Mouse (Mus musculus): ENCODE measurements around the gene Snupn. TPM values are rescaled to one million over a fixed set of nuclear protein-coding genes. Genes with fewer than 3 reads are reported as not detected.
"Not testable (repeated sequence)": the region's sequence is repeated elsewhere in the genome, so short reads cannot be mapped to it uniquely, and the experiment has no call there.

The Snupn gene
- polyA plus RNA-seq (2017; shearing (Covaris generic)) = 10 to 100 TPM; 16.2 to 21.2 TPM

GRCm38 (mm10) chr9:56950414-56951400 lies at the start of gene Snupn:
Snupn (plus strand) TSS chr9:56950878.
- peak; percentile 100 for ATAC-seq

DNA sequence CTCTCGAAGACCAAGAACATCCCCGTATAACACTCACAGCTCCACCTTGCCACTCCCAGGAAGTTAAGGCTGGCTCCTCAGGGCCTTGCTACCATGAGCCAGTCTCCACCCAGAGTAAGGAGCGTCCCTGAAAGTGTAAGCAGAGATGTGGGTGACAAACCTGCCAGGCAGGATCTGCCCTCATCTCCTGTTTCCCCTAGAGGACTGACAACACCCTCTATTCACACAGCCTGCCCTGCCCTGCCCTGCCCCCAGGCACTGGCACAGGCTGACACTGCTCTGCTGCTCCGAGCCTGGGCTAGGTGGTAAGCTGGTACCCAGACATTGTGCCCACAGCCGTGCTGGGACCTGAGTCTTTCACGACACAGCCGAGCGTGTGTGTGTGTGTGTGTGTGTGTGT lies 49.5 kb upstream of the Snupn start:
- peak; percentile 23 for ATAC-seq

DNA sequence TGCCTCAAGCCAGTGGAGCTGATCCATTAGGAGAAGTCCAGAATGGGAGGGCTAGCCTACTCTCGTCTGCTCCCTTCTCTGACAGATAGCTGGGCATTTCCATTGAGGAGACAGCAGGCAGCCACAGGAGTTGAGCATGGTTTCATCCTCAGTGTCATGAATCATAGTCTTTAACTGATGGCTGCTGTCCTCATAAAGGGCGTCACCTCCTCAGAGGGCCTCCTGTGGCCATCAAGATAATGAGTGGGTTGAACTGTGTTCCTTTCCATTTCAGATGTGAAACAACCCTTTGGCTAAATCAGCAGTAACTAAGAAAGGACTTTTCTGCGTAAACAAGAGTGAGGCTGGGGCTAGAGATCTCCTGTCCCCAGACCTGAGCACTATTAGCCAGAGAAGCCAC lies 47.0 kb upstream of the Snupn start:
- no peak for ATAC-seq

DNA sequence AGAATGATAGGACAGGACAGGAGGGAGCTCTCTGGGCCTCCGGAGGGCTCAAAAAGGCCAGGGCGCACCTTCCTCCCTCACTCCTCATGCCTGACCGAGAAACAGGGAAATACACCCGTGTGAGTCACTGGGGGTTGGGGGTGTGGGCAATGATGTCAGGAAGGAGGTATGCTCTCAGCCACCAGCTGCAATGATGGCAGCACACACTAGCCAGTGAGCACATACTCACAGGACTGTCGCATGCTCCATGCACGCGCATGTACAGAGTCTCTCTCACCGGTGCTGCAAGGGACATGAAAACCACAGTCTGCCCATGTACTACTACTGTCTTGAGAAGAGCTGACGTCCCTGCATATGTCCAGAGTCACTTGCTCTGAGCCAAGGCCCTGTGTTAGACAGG lies 43.1 kb upstream of the Snupn start:
- ATAC-seq = no peak

GRCm38 (mm10) chr9:56909991-56910390 lies 40.7 kb upstream of the Snupn start:
- ATAC-seq = not testable (repeated sequence)

DNA sequence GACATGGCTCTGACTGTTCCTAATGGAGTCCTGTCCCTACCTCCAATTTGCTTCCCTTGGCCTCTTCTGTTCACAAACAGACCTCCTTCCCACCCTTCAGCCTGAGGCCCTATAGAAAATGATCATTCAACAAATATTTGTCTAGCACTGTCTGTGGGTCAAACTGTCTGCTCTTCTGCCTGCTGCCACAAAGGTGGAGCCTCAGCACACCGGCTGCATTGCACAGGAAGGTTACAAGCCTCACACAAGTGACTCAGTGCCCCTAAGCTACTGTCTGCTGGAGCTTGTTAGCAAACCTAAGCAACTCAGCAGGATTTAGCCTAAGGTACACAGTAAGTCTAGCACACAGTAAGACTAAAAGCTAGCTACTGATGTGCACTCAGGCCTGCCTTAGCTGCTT lies 39.7 kb upstream of the Snupn start:
- no peak for ATAC-seq

DNA sequence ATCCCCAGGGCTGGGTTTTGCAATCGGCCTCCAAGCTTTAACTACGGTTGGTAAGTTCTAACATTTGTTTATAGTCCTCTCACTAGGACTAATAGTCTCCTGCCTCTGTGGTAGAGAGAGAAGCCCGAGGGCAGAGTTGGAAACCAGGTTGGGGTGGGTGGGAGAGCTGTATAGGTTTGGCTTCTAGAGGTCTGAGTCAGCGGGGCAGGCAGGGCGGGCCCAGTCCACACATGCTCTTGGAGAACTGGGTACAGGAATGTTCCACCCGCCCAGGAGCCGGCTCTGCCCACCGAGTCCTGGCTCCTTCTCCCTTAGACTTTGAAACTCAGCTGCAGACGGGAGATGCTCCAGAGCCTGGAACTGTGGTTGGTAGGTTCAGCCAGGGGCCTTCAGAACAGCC lies 36.7 kb upstream of the Snupn start:
- ATAC-seq = no peak

- ATAC-seq = no peak
Observed at GRCm38 (mm10) chr9:56915116-56915515, 35.6 kb upstream of the Snupn start.

DNA sequence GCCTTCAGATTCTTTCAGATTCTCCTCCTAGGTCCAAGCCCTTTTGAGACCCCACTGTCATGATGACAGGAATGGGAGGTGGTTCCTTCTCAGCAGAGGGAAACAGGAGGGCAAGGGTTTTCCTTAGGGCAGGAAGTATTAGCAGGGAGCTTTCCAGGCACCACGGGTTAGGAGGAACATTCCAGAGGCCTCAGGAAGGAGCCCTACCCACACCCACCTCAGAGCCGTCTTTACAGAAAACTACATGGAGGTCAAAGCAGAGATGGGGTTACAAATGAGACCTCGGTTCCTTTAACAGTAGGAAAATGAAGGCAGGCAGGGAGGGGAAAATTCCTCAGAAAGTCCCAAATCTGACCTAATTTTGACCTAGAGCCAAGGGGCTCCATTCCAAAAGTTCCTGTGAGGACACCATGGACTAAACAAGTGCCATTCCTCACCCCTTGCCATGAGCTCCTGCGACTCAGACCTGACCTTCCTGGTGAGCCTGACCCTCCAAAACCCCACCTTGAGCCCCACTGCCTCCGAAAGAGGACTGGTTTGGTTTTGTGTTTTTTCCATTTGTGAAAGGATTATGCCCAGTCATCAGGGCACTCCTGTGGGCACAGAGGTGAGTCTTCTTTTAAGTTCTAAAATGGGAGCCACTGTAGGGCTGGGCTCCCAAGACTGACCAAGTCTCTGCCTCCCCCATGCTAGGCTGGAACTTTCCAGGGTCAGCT lies 34.8 kb upstream of the Snupn start:
- ATAC-seq = no peak

- ATAC-seq = no peak
Observed at GRCm38 (mm10) chr9:56917131-56917530, 33.5 kb upstream of the Snupn start.

DNA sequence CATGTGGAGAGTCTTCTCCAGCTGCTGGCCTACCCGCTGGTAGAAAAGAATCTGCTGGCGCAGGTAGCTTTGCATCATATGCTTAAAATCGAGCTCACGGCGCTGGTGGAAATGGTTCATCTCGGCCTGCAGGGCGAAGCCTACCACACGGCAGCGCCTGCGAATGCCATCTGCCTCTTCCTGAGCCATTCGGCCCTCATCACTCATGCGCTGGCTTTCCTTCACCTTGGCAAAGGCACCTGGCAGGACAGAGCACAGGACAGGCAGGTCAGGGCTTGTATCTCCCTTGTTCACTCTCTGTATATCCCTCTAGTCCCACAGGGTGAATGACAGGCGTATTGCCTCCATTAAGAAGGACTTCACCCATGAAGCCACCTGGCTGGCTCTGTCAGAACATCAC lies 32.2 kb upstream of the Snupn start:
- ATAC-seq = no peak

- ATAC-seq = no peak
Observed at GRCm38 (mm10) chr9:56922746-56923145, 27.9 kb upstream of the Snupn start.

DNA sequence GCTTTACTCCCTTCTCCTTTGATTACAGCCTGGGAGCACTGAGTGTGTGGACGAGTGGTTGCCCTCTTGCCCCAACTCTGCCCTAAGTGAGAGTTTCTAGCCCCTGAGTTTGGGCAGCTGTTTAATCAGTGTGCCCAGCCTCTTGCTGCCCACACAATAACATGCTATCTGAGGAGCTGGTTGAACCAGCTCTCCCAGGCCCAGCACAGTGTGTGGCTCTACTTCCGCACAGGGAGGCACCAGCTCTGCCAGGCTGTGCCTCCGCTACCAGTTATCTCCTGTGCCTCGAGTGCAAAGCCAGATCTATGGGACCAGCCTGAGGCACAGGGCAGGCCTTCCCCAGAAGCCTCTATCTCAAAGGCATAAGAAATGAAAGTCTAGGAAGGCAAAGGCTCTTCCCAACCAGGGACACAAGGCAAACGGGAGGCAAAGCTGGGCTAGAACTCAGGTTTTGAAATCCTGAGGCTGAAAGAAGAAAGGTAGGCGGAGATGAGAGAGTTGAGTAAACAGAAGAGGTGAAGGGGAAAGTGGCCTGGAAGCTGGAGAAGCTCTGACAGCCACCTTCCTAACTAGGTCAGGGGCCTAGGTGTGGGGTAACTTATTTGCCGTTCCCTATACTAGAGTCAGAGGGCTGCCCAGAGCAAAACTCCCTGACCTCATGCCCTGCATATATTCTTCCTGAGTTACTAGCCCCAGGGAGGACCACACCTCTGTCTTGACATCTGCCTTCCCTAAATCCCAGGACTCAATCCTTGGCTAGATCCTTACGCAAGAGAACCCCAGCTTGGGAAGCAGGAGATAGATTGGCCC lies 26.6 kb upstream of the Snupn start:
- no peak for ATAC-seq

GRCm38 (mm10) chr9:56924651-56925027 lies 26.0 kb upstream of the Snupn start:
- ATAC-seq = no peak

DNA sequence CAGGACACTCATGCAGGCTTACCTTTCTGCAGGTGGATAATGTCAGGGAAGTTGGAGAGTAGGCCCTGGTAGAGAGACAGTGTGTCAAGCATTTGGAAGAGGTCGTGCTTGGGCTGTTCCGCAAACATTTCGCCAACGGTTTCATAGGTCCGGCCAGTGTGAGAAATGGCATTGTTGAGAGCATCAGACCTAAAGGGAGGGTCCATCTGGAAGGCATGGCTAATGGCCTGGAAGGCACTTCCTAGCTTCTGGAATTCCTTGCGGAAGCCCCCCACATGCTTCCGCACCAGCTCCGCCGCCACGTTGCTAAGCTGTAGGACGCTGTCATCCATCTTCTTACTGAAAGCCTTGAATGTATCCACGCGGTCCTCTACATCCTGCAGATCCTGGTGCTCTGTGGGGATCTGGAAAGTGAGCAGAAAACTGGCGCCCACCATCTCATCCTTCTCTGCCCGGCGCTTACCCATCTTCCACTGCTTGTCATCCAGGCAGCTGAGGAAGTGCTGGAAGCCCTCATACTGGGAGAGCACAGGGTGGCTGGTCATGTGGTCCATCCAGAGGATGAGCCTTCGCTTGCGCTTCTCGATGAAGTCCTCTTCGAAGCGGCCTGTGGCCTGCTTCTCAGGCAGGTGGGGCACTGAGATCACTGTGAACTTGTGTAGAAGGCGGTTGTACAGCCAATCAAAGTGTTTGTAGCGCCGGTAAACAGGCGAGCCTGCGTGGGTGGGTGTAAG lies 25.2 kb upstream of the Snupn start:
- no peak for ATAC-seq

- ATAC-seq = no peak
Observed at GRCm38 (mm10) chr9:56926025-56926360, 24.7 kb upstream of the Snupn start.

DNA sequence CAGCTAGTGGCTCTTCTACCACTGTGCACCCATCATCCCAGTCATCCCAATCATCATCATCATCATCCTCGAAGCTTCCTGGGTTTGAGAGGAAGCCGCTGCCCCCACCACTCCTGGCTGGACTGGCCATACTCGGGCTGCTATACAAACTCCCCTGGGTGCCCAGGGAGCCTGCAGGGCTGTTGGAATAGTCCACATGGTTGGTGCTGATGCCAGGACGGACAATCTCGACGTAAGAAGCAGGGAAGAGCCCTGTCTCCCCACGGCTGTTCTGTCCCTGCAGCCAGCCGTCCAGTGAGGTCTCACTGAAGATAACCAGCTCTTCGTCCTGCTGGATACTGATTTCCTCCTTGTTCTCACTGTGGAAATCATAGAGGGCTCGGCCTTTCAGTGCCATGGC lies 24.3 kb upstream of the Snupn start:
- ATAC-seq = no peak

GRCm38 (mm10) chr9:56927191-56928012 lies 23.3 kb upstream of the Snupn start:
- peak; percentile 30 for ATAC-seq

- ATAC-seq = peak; percentile 62
Observed at GRCm38 (mm10) chr9:56928041-56928811, 22.5 kb upstream of the Snupn start, which contains the start of gene Snx33. Snx33 (minus strand) TSS chr9:56928371.

GRCm38 (mm10) chr9:56929496-56929895 lies 21.2 kb upstream of the Snupn start:
- ATAC-seq = no peak

- no peak for ATAC-seq
Observed at GRCm38 (mm10) chr9:56930556-56930955, 20.1 kb upstream of the Snupn start.
